Mouse (Mus musculus) C2C12 (cell line): ENCODE results near the gene AI481877. TPM values are rescaled to one million over a fixed set of nuclear protein-coding genes. Genes with fewer than 3 reads are reported as not detected.

ENCODE experiments used
- H3K27me3 ChIP-seq: one replicate; pipeline ENCODE4 v1.6.1; 2011; ENCODE audit not compliant: control insufficient read depth, insufficient read depth, insufficient read length
- H3K36me3 ChIP-seq: one replicate; pipeline ENCODE4 v1.6.1; 2011; ENCODE audit not compliant: control insufficient read depth, insufficient read depth
- H3K4me3 ChIP-seq: one replicate; pipeline ENCODE4 v1.5.1; 2011; ENCODE audit warnings: mild to moderate bottlenecking, control low read depth; ENCODE audit not compliant: poor library complexity, insufficient read depth, severe bottlenecking
- H3K79me2 ChIP-seq: one replicate; pipeline ENCODE4 v1.6.1; 2011; ENCODE audit not compliant: control insufficient read depth, insufficient read depth
- H3K79me3 ChIP-seq: one replicate; pipeline ENCODE4 v1.6.1; 2011; ENCODE audit warnings: low read depth, control low read depth
- H3ac ChIP-seq: one replicate; pipeline ENCODE3; 2011; ENCODE audit warnings: low read depth; ENCODE audit not compliant: control insufficient read depth, insufficient read length
- CEBPB ChIP-seq: IDR thresholded peaks from one replicate; pipeline ENCODE4 v1.6.1; 2011; ENCODE audit warnings: low read depth, mild to moderate bottlenecking, control low read depth, moderate library complexity
- CTCF ChIP-seq: IDR thresholded peaks from one replicate; pipeline ENCODE4 v1.5.1; 2011; ENCODE audit not compliant: control insufficient read depth, insufficient read depth, insufficient read length
- FOSL1 ChIP-seq: IDR thresholded peaks from one replicate; pipeline ENCODE4 v1.8.0; 2011; ENCODE audit warnings: mild to moderate bottlenecking, low read length; ENCODE audit not compliant: poor library complexity, insufficient read depth, severe bottlenecking
- MAX ChIP-seq: IDR thresholded peaks from one replicate; pipeline ENCODE4 v1.6.1; 2011; ENCODE audit warnings: mild to moderate bottlenecking, control low read depth
- MYOD1 ChIP-seq: IDR thresholded peaks from one replicate; pipeline ENCODE4 v1.6.1; 2011; ENCODE audit warnings: low read depth; ENCODE audit not compliant: control insufficient read depth, insufficient read length
- MYOG ChIP-seq: IDR thresholded peaks from one replicate; pipeline ENCODE4 v1.6.1; 2011; ENCODE audit not compliant: control insufficient read depth, insufficient read length; ENCODE audit errors: extremely low read depth
- USF1 ChIP-seq: IDR thresholded peaks from one replicate; pipeline ENCODE4 v1.6.1; 2011; ENCODE audit warnings: low read depth, mild to moderate bottlenecking, control low read depth, moderate library complexity
- polyA plus RNA-seq: library from polyadenylated mRNA; unstranded; fragments of >200 nt; fragmentation: generic; extraction: Trizol; gene quantifications from one replicate; pipeline ENCODE4 v1.2.1, GENCODE M21; 2012; ENCODE audit warnings: missing spikeins

Gene AI481877
- polyA plus RNA-seq, 1 experiment = not detected

- Histone ChIP-seq H3K27me3 (no peaks in the 10 kb centered on the region), H3ac (no peak overlapping the region), H3K79me3 (no peaks in the 10 kb centered on the region), H3K36me3 (no peaks in the 10 kb centered on the region), H3K4me3 (no peak overlapping the region), H3K79me2 (no peaks in the 10 kb centered on the region)
- TF ChIP-seq CEBPB (no peak), CTCF (no peak), FOSL1 (no peak), MYOD1 (no peak), MYOG (no peak), MAX (no peak), USF1 (no peak)
Observed at GRCm38 (mm10) chr4:59117644-59118495, 20.9 kb downstream of the AI481877 start.

GRCm38 (mm10) chr4:59108721-59109120, 30.1 kb downstream of the AI481877 start:
- H3K4me3 ChIP-seq = no peak overlapping the region
- no peak for TF ChIP-seq MYOG
- no peak for TF ChIP-seq FOSL1
- H3K27me3 ChIP-seq = no peaks in the 10 kb centered on the region
- no peak overlapping the region for H3ac ChIP-seq
- H3K79me2 ChIP-seq = no peaks in the 10 kb centered on the region
- no peaks in the 10 kb centered on the region for H3K79me3 ChIP-seq
- no peaks in the 10 kb centered on the region for H3K36me3 ChIP-seq

- Histone ChIP-seq H3K4me3 (no peak overlapping the region), H3ac (no peak overlapping the region), H3K79me2 (no peaks in the 10 kb centered on the region), H3K27me3 (no peaks in the 10 kb centered on the region), H3K79me3 (no peaks in the 10 kb centered on the region), H3K36me3 (no peaks in the 10 kb centered on the region)
- no peak for TF ChIP-seq FOSL1
- TF ChIP-seq MAX = no peak
- no peak for TF ChIP-seq MYOG
- no peak for TF ChIP-seq CTCF
- TF ChIP-seq MYOD1 = no peak
- TF ChIP-seq CEBPB = no peak
- TF ChIP-seq USF1 = no peak
Observed at GRCm38 (mm10) chr4:59107886-59108285, 30.9 kb downstream of the AI481877 start.

- Histone ChIP-seq H3K4me3 (no peak overlapping the region), H3K27me3 (no peaks in the 10 kb centered on the region), H3ac (no peak overlapping the region), H3K79me2 (no peaks in the 10 kb centered on the region), H3K36me3 (no peaks in the 10 kb centered on the region), H3K79me3 (no peaks in the 10 kb centered on the region)
- no peak for TF ChIP-seq CTCF
- TF ChIP-seq MYOD1 = no peak
- TF ChIP-seq MAX = no peak
- TF ChIP-seq CEBPB = no peak
- no peak for TF ChIP-seq FOSL1
- no peak for TF ChIP-seq MYOG
- TF ChIP-seq USF1 = no peak
Observed at GRCm38 (mm10) chr4:59106661-59107060, 32.1 kb downstream of the AI481877 start.

DNA sequence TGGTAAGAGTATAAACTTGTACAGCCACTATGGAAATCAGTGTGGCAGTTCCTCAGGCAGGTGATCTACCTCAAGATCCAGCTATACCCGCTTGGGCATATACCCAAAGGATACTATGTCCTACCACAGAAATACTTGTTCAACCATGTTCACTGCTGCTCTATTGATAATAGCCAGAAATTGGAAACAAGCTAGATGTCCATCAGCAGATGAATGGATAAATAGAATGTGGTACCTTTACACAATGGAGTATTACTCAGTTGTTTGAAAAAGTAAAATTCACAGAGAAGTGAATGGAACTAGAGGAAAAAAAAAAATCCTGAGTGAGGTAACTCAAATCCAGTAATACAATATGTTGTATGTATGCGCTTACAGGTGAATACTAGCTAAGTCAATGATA, 34.6 kb downstream of the AI481877 start:
- TF ChIP-seq CEBPB (no peak), MYOD1 (no peak), CTCF (no peak), MYOG (no peak), MAX (no peak), USF1 (no peak), FOSL1 (no peak)
- Histone ChIP-seq H3K79me3 (no peaks in the 10 kb centered on the region), H3K36me3 (no peaks in the 10 kb centered on the region)

GRCm38 (mm10) chr4:59096393-59096792, 42.4 kb downstream of the AI481877 start:
- TF ChIP-seq FOSL1 = no peak
- no peak for TF ChIP-seq MYOG
- peak; percentile 34 for TF ChIP-seq CTCF
- no peak for TF ChIP-seq USF1

More for the DNA sequence above, 34.6 kb downstream of the AI481877 start:
- Histone ChIP-seq H3K27me3 (no peaks in the 10 kb centered on the region), H3ac (no peak overlapping the region), H3K4me3 (no peak overlapping the region), H3K79me2 (no peaks in the 10 kb centered on the region)

More at GRCm38 (mm10) chr4:59096393-59096792, 42.4 kb downstream of the AI481877 start:
- Histone ChIP-seq H3K79me3 (no peaks in the 10 kb centered on the region), H3K27me3 (no peaks in the 10 kb centered on the region), H3K79me2 (no peaks in the 10 kb centered on the region), H3K36me3 (no peaks in the 10 kb centered on the region), H3K4me3 (no peak overlapping the region), H3ac (no peak overlapping the region)
